Mouse (Mus musculus) left cerebral cortex, adult 11 months (tissue): ENCODE results near the gene Exph5.

Experiments used
- DNase-seq: peaks from one replicate; pipeline ENCODE4 v3.0.0; 2022; ENCODE audit warnings: low spot score

Exph5 gene

DNA sequence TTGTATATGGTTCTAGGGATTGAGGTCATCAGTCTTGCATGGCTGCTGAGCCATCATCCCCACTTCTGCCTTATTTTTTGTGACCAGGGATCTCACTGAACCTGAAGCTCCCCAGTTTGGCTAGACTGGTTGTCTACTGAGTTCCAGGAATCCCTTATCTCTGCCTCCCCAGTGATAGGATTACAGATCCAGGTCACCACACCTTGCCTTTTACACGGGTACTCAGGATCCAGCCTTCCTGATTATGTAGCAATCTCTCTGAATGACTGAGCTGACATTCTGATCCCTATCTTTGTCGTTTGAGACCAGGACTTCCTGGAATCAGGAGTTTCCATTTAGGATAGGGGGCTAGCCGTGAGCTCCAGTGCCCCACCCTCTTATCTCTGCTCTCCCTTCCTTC, 69.9 kb downstream of the Exph5 start:
- DNase-seq: no peak

- DNase-seq: no peak
Observed at GRCm38 (mm10) chr9:53375907-53376306, 74.4 kb downstream of the Exph5 start.

DNA sequence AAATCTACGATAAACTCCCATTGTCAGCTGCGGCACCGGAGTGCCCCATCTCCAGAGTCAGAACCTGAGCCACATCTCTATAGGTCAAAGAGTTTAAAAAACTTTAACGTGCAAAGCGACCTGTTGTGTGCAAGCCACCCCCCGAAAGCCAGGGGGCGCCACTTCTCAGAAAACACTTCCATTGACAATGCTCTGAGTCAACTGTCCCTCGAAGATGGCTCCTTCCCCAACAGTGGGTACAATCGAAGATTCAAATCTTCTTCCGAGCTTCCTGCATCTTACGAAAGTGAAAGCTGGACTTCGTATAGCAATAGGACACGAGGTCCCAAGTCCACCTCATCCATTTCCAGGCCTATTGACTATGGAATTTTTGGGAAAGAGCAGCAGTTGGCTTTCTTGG, 75.3 kb downstream of the Exph5 start:
- DNase-seq: no peak

DNA sequence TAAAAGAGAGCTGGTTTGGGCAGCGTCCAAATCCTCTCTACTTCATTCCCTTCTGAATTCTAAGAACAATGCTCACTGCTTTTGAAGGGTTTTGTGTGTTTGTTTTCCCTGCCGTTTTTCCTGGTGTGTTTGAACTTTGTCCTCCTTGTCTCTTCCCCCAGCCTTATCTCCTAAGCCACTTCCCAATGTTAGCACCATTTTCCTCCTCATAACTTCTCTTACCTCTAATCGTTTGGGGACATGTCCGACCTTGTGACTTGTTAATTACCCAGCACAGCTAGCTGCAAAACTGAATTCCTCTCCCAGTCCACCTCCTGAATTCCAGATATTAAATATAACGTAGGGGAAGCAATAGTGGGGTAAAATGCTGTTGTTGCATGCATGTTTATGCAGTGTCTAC, 76.1 kb downstream of the Exph5 start:
- no peak for DNase-seq

DNA sequence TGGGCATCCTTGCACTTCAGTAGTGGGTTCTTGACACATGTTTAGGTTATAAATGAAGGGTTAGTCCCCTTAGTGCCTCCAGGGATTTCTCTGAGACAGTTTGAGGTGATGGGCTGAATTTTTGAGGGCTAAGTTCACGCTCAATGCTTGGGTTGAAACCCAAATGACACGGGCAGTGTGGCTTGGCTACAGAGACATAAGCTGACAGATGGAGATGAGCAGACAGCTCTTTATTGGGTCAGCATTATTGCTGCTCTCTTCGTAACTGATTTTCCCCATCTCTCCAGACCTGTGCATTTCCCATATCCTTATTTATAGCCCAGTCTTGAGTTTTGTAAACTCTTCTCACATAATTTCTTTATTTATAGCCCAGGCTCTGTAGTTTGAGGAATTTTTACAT, 76.7 kb downstream of the Exph5 start:
- DNase-seq: no peak

- no peak for DNase-seq
Observed at GRCm38 (mm10) chr9:53380595-53380994, 79.1 kb downstream of the Exph5 start.

GRCm38 (mm10) chr9:53381113-53381615, 79.7 kb downstream of the Exph5 start:
- DNase-seq: no peak

DNA sequence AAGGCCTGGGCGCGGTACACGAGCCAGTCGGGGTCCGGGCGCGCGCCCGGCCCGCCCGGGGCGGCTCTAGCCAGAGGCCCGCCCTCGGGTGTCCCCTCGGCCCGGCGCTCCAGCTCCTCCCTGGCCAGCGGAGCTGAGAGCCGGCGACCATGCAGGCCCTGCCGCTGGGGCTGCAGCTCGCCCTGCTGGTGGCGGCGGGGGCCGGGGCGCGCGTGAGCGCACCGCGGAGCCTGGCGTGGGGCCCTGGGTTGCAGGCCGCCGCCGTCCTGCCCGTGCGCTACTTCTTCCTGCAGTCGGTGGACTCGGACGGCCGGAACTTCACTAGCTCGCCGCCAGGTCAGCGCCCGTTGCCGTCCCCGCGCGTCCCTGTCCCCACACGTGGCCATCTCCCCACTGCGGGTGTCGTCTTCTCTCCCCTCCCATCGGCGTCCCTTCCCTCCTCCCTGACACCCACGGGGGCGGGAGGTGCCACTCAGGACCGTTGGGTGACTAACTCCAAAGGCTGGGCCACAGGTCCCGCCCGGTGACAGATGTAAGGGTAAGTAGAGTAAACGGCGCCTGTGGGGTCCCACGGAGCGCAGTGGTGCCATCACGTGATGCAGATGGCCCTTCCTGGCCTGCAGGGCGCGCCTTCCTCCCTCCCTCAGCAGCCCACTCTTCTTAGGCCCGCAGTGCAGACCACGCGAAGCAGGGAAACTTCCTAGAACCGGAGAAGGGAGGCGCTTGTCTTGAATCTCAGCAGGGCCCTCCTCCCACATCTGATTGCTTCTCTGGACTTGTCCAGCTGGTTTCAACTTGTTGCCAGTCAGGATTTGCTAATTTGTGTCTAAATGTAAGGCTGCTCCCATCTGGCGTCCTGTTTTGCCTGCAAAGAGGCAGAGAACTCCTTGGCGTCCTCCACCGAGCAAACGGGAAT, 82.7 kb downstream of the Exph5 start, which contains the start of gene Kdelc2:
Kdelc2 (plus strand) TSS at position 75 of the 916 bp plus-strand sequence.
- DNase-seq: peak; percentile 76

DNA sequence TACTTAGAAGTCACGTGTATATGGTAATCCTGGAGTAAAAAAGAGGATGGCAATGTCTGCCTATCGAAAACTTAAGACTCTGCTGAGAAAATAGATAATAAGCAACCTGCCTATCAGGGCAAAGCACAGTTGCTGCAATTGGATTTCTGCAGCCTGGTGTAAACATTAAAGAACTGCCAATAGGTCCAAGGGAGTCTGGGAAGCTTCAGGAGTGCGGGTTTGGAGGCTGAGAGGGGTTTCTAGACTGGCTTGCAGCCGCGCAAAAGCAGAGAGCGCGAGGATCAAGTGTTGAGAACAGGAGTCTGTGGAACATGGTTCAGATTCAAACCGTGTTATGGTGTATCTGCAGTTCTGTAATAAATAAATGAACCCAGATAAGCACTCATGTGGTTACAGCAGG, 83.4 kb downstream of the Exph5 start:
- DNase-seq: no peak

DNA sequence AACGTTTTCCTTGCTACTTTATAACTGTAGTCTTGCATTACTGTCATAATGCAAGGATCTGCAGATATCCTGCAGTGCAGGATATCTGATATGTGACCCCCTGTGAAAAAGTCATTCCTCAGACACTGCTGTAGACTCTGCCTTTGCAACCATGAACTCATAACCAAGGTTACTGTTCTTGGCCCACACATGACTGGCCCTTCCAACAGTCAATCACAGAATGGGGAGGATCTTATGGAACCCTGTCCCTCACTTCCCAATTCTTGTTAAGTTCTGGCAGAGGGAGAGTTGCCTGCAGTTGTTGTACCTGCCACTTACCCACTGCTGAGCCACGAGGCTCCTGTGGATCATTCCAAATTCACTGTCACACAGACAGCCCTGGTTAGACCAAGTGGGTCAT, 86.0 kb downstream of the Exph5 start:
- DNase-seq: no peak

DNA sequence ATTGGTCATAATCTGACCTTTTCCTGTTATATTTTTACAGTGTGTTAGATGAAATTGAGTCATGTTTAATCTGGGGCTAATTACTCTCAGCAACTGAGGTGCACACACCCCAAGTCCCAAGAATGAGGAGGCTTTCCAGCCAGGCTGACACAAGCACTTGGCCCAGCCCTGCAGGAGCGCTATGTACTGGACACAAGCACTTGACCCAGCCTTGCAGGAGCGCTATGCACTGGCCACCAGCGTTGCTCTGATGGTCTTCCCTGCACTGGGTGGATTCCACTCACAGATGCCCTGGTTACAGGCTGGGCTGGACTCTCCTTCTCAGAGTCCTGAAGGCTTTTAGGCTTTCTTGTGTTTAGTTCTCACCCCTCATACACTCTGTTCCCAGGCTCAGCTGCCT, 87.6 kb downstream of the Exph5 start:
- DNase-seq: no peak

DNA sequence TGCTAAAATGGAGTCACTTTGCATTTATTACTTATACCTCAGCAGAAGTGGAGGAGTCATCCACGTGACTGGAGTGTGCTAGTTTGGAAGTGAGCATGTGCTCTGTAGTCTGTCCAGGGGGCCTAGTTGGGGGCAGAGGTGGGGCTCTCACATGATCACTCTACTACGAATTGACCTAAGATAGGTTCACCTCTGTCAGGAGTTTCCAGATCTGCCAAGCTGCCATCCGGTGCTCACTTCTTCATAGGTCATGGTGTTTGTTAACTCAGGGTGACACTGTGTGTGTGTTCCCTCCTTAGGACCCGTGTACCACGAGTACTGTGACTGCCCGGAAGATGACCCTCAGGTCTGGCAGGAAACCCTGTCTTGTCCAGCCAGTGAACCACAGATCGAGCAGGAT, 88.7 kb downstream of the Exph5 start:
- DNase-seq: no peak

DNA sequence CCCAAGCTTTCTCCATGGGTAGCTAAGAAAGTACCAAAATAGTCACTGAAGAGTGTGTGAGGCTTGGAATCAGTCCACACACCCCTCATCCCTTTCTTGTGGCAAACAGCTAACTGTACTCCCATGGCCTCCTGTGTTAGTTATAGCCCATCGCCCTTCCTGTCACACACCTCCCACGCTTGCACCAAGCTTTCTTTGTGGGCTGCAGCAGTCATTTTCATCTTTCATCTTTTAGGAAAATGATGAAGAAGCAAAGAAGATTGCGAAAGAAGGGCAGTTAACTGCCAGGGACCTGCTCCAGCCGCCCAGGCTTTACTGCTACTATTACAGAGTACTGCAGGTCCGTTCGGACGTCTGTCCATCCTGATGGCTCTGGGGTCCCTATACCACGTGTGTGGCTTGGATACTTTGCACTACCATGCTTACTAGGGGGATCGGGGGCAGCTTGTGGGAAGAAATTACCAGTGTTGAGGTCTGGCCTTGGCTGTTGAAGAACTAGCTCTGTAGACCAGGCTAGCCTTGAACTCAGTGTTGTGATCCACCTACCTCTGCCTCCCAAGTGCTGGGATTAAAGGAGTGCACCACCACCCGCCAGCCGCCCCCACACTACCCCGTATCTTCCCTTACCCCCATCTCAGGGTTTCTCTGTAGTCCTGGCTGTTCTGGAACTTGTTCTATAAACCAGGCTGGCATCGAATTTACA, 96.4 kb downstream of the Exph5 start:
- DNase-seq: no peak

- DNase-seq: no peak
Observed at GRCm38 (mm10) chr9:53398388-53398700, 96.9 kb downstream of the Exph5 start.

- DNase-seq: no peak
Observed at GRCm38 (mm10) chr9:53399537-53399936, 98.1 kb downstream of the Exph5 start.

DNA sequence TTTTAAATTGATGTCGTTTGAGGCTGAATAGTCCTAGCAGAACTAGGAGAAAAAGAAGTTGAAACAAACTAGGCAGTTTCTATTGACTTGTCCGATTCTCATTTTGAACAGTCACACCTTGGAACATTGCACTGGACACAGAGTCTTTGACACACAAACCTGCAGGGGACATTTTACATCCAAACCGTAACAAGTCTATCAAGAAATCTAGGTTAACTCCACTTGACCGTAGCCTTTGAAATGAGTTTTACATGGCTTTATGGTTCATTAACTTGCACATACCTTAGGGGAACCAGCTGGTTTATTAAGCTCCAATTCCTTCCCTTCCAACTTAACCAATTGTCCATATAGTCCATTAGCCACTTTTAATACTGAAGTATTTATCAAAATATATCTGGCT, 99.2 kb downstream of the Exph5 start:
- no peak for DNase-seq

DNA sequence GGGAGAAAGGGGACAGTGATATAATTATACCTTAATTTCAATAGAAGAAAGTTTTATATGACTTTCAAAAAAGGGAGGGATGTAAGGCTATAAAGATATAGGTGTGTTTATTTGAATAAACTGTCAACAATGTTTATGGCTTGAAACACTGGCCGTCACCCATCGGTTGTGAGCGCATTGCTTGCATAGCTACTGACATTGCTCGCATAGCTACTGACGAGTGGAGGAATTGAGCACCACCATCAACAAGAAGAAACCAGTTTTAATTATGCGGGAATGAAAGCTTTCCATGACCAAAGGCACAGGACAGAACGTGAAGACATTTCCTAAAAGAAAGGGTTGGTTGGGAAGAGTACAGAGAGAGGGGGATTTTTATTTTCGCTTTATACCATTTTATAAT, 99.7 kb downstream of the Exph5 start:
- no peak for DNase-seq

DNA sequence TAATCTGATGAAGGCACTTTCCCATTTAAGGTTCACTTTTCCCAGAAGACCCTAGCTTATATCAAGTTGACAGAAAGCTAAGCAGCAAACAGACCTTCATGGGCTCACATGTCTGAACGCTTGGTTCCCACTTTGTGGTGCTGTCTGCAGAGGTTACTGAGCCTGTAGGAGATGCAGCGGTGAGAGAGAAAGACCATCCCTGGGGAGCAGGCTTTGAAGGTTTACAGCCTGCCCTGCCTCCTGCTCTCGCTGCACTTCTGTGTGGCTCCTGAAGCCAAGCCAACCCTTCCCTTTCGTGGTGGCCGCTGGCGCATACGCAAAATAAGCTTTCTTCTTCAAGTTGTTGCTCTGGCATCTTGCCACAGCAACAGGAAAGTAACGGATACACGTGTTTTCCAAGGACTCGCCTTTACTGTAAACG, 100.8 kb downstream of the Exph5 start, which contains the start of gene 4930550C14Rik:
4930550C14Rik (plus strand) TSS at position 35 of the 421 bp plus-strand sequence.
- DNase-seq: no peak

- DNase-seq: no peak
Observed at GRCm38 (mm10) chr9:53402991-53403390, 101.5 kb downstream of the Exph5 start.

- no peak for DNase-seq
Observed at GRCm38 (mm10) chr9:53404050-53404752, 102.7 kb downstream of the Exph5 start.

DNA sequence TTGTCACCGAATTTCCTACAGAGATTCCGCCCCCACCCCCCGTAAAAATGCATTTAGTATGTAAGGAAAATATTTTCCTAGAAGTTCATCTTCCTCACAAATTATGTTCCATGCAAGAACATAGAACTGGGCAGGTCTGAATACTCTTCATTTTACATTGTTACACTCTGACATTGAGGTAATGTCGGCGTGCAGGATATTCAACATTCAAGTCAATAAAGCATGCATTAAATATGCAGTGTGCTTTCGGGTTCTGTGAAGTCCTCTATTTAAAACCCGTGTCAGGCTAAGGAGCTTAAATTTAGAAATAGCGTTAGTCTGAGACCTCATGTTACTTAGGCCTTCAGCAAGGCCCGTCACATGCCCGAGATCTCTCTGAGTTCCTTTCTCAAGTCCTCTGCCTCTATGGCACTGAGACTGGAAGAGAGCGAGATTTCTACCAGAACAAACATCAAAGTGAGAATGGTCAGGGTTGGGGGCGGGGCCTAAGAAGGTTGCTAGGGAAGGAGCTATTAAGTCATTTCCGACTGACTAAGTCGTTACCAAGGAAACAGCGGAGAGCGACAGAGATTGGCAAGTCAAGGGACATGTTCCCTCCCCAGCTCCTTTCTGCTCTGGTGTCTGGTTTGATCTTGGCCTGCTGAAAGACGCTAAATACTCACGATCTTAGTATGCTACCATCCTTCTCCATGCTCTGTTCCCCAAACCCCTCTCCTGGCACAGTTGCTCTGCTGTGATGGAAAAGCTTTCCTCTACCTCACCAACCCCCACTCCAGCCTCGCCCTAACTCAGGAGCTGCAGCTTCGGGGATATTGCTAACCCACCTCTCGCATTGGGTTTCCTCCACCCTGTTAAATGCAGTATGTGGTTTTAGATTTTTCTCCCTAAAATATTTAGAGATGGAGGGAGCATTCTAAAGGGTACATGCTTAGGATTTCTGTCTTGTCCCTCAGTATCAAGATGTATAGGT, 103.6 kb downstream of the Exph5 start:
- DNase-seq: peak; percentile 59
